Mouse (Mus musculus) natural killer cell, adult 2 months (primary cell): ENCODE measurements around the gene Asb16.
A peak's percentile ranks its signal among the peaks of the same experiment; 100 is the strongest.

Experiments
- DNase-seq, 2 experiments: peaks; one replicate each; pipeline ENCODE4 v3.0.0; 2022; ENCODE audit warnings: low spot score in 2 of 2

Gene Asb16

GRCm38 (mm10) chr11:102287485-102287884, 18.9 kb downstream of the Asb16 start:
- no peak for DNase-seq

DNA sequence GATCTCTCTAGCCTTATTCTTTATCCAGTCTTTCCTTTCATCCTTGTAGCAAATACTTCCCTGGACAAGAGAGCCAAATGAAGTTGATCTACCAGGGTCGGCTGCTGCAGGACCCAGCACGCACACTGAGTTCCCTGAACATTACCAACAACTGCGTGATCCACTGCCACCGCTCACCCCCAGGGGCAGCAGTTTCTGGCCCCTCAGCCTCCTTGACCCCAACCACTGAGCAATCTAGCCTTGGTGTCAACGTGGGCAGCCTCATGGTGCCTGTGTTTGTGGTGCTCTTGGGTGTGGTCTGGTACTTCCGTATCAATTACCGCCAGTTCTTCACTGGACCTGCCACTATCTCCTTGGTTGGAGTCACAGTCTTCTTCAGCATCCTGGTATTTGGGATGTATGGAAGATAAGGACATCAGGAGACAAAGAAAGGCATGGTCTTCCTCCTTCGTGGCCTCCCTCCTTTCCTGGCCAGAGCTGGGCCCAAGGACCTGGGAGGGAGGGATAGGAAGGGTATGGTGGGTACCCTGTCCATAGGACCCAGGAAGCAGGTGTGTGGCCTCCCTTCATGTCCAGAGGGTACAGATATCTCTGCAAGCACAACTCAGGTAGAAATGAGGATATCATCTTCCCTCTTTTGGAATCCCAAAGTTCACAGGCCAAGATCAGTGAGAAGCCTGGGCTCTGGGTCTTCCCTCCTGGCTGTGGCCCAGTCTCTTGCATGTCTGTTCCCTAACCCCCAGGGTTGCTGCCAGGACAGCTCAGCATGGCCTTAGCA, 19.7 kb downstream of the Asb16 start:
- no peak for DNase-seq

- DNase-seq, result no peak
Observed at GRCm38 (mm10) chr11:102288913-102289312, 20.4 kb downstream of the Asb16 start.

DNA sequence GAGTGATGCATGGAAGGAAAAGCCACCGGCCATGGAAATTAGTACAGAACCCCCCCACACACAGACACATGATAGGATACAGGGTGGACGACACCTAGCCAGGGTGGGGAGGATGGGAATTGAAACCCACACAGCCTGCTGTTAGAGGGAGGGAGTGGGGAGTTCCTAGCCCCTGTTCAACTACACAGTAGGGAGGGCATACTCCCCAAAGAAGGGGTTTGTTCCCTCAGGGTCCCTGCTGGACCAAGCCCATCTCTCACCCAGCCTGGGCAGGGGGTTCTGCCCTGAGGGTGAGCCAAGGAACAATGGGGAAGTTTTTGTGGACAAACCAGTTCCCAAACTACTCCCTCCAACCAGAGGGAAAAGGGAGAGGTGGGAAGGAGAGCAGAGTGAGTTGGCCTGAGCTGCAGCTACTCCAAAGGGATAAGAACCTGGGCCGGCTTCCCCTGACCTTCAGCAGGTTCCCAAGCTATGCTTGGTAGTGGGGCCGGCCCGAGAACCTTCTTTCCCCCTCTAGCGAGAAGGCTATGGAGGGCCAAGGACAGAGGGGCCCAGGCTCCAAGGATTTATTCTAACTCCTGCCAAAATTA, 21.1 kb downstream of the Asb16 start:
- DNase-seq, result no peak

DNA sequence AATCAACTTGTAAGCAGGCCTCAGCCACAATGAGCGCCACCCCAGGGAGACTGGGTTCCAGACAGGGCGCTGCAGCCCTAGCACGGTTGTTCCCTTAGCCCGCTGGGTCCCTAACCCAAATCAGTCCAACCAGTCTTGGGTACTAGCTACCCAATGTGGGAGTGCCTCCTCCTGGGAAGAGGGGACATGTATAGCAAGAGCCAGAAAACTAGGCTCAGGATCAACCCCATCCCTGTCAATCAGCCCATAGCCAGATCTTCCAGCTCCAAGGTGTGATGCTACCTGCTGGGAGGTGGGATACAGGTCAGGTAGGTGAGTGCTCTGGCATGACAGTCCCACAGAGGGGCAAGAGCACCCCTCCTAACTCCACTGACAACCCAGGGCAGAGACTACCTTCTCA, 21.6 kb downstream of the Asb16 start:
- DNase-seq, result no peak

GRCm38 (mm10) chr11:102291051-102291535, 22.6 kb downstream of the Asb16 start:
- no peak for DNase-seq

DNA sequence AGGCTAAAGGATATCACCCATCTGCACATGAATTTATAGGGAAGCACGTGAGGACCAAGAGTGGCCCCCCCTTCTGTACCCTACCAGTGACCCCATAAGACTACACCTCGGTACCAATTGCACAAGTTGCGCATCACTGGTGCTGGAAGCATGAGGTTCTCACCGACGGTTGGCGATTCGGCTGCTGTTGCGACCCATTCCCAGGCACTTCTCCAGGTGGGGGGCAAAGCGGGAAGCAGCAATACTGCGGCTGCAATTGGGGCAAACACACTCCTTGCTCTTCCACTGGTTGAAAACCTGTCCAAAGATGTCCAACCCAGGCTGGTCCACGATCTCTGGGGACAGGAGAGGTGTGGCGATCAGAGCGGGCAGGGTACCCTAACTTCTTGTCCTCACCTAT, 25.4 kb downstream of the Asb16 start:
- no peak for DNase-seq

DNA sequence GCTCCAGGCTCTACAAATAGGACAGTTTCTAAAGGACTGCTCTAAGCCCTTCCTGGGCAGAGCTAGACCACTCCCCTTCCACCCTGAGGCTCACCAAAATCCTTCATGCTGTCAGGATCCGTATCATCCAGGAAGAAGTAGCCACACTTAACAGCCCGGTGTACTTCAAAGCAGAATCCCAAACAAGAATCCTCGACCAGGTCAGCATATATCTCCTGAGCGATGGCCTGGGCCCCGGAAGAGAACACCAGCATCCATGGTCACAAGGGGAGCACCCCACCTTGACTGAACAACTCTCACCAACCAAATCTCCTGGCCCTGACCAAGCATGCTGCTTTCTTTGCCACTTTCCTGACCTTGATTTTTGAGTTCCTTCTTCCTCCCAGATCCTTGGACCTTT, 25.9 kb downstream of the Asb16 start:
- no peak for DNase-seq

GRCm38 (mm10) chr11:102294887-102295597, 26.5 kb downstream of the Asb16 start:
- no peak for DNase-seq

- peak; percentile 64 to 69 for DNase-seq
Observed at GRCm38 (mm10) chr11:102295598-102296471, 27.3 kb downstream of the Asb16 start.

DNA sequence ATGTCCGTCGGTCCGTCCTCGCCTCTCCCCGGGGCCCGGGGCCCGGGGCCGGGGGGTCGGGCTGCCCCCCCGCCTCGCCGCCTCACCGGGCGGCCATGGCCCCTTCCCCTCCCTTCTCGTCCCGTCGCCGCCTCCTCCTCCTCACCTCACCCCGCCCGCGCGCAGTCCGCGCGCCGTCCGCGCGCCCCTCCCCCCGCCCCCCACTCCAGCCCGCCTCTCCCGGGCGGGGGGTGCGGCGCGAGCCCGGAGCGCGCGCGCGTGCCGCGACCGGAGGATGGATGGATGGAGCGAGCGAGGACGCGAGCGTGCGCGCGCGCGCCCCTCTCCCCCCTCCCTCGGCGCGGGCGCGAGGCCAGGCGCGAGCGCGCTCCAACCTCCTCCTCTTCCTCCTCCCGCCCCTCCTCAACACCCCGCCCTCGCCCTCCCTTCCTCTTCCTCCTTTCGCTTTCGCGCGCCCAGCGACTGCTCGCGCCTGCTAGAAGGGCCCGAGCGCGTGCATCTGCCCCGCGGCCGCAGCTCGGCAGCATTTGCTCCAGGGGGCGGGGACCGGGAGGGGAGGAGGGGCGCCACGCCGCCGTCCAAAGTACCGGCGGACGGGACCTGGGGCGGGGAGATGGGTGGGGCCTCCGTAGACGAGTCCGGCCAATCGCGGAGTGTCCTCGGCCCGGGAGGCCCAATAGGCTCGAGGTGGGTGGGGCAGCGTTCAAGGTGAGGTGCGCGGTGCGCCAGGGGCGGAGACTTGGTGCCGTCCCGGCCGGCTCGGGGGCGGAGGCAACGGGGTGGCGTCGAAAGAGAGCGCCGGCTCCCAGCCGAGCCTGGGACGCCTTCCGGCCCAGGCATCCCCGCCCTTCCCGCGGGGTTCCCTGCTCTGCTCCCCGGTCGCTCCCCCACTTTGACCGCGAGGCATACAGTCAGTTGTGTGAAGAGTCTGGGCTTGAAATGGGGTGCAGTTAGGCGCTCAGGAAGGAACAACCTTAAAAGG, 28.2 kb downstream of the Asb16 start, which contains the start of gene Atxn7l3:
Gene Atxn7l3, minus strand, starts transcription at position 141 of the 982 bp plus-strand sequence.
- peak; percentile 96 to 97 for DNase-seq

- DNase-seq, result peak in 1 of 2 experiments; percentile 32
Observed at GRCm38 (mm10) chr11:102297577-102298556, 29.3 kb downstream of the Asb16 start.

GRCm38 (mm10) chr11:102299839-102300238, 31.3 kb downstream of the Asb16 start:
- DNase-seq, result peak; percentile 71 to 76

DNA sequence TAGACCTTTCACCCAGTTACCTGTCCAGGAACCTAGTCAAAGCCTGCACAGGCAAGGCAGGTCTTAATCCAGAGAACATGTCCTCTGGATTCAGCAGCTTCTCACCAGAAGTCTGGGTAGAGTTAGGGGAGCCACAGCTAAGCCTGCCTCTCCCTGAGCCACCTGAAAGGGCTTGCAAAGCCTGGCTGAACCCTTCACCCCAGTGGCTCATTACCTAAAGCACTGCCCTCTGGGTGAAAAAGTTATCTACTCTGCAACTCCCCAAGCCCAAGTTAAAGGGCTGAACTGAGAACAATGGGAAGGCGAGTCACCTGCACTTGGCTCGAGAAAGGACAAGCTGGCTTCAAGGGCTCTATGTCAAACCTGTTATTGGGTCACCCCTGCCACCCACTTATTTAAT, 35.6 kb downstream of the Asb16 start:
- no peak for DNase-seq

DNA sequence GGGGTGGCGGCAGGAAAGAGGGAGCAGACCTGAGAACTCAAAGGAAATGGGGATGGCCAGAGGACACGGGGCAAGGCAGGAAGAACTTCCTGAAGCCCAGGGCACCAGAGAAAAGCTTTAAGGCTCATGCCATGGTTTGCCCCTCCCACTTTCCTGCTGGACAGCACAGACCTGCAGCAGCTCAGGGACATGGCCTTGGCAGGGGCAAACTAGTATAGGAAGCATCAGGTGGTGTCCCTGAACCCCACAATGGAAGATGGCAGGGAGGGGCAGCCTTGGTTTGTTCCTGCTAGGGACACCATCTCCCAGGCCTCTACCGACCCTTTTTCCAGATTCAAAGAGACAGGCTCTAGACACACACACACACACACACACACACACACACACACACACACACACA, 36.8 kb downstream of the Asb16 start:
- no peak for DNase-seq

DNA sequence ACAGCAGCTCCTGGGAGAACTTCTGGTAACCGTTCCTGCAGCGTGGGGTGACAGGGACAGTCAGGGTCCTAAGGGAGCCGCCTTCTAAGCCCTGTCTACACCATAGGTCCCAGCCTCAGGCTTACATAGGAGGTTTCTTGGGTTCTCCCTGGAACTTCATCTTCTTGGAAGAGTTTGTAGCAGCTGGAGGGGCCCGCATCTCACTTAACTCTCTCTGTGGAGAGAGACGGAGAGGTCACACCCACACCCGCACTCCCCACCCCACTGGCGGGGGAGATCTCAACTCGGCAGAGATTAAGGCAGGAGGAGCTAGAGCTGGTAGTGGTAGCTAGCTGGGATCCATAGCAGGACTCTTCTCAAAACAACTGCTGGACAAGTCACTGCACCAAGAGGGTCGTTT, 39.6 kb downstream of the Asb16 start:
- no peak for DNase-seq

DNA sequence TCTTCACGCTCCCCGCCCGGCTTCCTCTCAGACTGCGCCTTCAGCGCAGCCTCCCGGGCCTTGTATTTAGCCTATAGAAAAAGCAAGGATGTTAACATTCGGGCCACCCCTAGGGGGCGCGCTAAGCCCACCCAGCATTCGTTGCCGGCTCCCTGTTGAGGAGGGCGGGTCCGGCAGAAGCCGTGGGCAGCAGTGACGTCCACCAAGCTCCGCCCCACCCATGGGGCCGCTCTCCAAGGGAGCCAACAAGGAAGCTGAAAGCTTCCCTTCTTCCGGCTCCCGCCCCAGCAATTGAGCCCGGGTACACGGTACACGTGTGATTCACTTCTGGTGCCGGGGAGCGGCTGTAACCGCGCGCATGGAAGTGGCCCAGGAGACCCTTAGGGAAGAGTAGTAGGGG, 40.4 kb downstream of the Asb16 start:
- peak; percentile 95 to 96 for DNase-seq

DNA sequence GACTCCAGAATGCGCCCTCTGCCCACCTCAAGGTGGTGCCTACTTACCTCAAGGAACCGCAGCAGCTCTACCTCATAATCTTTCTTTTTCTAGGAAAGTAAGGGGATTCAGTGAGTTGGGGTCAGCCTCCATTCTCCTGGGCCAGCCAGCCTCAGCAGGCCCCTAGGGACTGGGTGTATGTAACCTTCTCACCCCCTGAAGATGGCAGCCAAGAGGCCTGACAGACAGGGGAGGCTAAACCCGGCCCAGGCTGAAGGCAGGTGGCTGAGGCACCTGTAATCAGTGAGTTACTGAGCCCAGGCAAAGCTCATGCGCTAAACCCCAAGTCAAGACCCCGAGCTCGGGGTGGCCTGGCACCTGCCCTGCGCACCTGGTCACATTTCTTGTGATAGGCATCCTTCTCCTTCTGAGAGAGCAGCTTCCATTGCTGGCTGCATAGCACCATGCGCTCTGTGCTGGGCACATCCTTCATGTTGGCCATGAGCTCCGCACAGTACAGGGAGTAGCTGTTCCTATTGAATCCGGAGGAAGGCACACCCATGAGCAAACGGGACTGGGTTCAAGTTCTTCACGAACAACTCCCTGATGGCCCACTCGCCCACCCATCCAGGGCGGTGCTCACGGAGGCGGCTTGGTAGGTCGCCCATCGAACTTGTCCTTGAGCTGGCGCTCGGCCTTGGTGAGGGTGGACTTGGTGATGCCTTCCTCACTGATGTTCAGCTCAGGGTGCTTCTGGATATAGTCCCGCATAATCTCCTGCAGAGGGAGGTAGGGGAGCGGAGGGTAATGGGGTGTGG, 41.5 kb downstream of the Asb16 start:
- no peak for DNase-seq
